Mouse (Mus musculus) hindbrain, embryonic 14.5 days (tissue): ENCODE measurements around the gene Chst5. TPM values are rescaled to one million over a fixed set of nuclear protein-coding genes. Genes with fewer than 3 reads are reported as not detected.
A peak's percentile ranks its signal among the peaks of the same experiment; 100 is the strongest.

Experiments used
- ATAC-seq: fragments of 200-750 bp; cut with Nextera tagmentation; 2 replicates; pipeline ENCODE4 v1.8.0; 2017; ENCODE audit warnings: moderate number of reproducible peaks, mild to moderate bottlenecking, moderate TSS enrichment, moderate library complexity; ENCODE audit not compliant: low FRiP score
- DNase-seq: peaks from one replicate; pipeline ENCODE4 v3.0.0-alpha.2; 2015; ENCODE audit warnings: low spot score
- H3K27ac ChIP-seq: fragments of 300-500 bp; sonication (generic); 2 replicates; pipeline ENCODE4 v1.5.1; 2014; ENCODE audit warnings: mild to moderate bottlenecking, moderate library complexity
- H3K27me3 ChIP-seq: fragments of 300-500 bp; sonication (generic); 2 replicates; pipeline ENCODE4 v1.6.1; 2014; ENCODE audit warnings: mild to moderate bottlenecking, low read length, mixed read lengths; ENCODE audit not compliant: control insufficient read depth, insufficient read depth
- H3K36me3 ChIP-seq: fragments of 300-500 bp; sonication (generic); replicated peaks from 2 replicates; pipeline ENCODE4 v1.6.1; 2014; ENCODE audit not compliant: control insufficient read depth, insufficient read depth
- H3K4me1 ChIP-seq: fragments of 300-500 bp; sonication (generic); replicated peaks from 2 replicates; pipeline ENCODE4 v1.6.1; 2014; ENCODE audit warnings: antibody characterized with exemption, low read length, mixed read lengths; ENCODE audit not compliant: control insufficient read depth, insufficient read depth
- H3K4me2 ChIP-seq: fragments of 300-500 bp; sonication (generic); replicated peaks from 2 replicates; pipeline ENCODE4 v1.6.1; 2014; ENCODE audit warnings: mild to moderate bottlenecking, moderate library complexity
- H3K4me3 ChIP-seq: fragments of 300-500 bp; sonication (generic); replicated peaks from 2 replicates; pipeline ENCODE4 v1.5.1; 2014; ENCODE audit warnings: mild to moderate bottlenecking, low read length
- H3K9ac ChIP-seq: fragments of 300-500 bp; sonication (generic); 2 replicates; pipeline ENCODE4 v1.6.1; 2014
- H3K9me3 ChIP-seq: fragments of 300-500 bp; sonication (generic); 2 replicates; pipeline ENCODE4 v1.6.1; 2016; ENCODE audit warnings: low read length; ENCODE audit not compliant: control insufficient read depth
- WGBS: fragments of 180-500 bp; shearing (Covaris S2); extraction: QIAGEN DNeasy Blood & Tissue Kit; methylation state at CpG from one replicate; pipeline ENCODE4 v1.1.7; 2014; 5-methylcytosine and 5-hydroxymethylcytosine counted together
- polyA plus RNA-seq: library from polyadenylated mRNA; unstranded; fragments of >200 nt; fragmentation: Nextera tagmentation; extraction: Ambion mirVana; gene quantifications from 2 replicates; pipeline ENCODE4 v1.2.1, GENCODE M21; 2014

Chst5 gene
- polyA plus RNA-seq, 1 experiment from 2014 or later = 4.3 TPM

DNA sequence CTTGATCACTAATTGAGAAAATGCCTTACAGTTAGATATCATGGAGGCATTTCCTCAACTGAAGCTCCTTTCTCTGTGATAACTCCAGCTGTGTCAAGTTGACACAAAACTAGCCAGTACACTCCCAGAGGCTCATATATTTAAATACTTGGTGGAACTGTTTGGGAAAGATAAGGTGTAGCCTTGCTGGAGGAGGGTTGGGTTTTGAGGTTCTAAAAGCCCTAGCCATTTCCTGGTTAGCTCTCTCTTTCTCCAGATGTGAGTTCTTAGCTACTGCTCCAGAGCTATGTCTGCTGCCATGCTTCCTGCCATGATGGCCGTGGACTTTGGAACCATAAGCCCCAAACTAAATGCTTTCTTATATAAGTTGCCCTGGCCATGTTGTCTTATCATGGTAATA, 22.8 kb downstream of the Chst5 start:
- H3K36me3 ChIP-seq = no peaks in the 10 kb centered on the region
- no peak overlapping the region for H3K4me2 ChIP-seq
- WGBS = 72% methylated on average over 1 of the region's 1 CpGs
- no peak for DNase-seq
- H3K4me1 ChIP-seq = no peaks in the 10 kb centered on the region
- H3K9me3 ChIP-seq = no peaks in the 10 kb centered on the region
- no peak for ATAC-seq
- no peak overlapping the region for H3K27ac ChIP-seq
- H3K27me3 ChIP-seq = peaks cover 37% of the 10 kb centered on the region
- H3K4me3 ChIP-seq = no peak overlapping the region
- H3K9ac ChIP-seq = no peak overlapping the region

- WGBS = 87% methylated on average over 4 of the region's 4 CpGs
- H3K36me3 ChIP-seq = no peaks in the 10 kb centered on the region
- no peaks in the 10 kb centered on the region for H3K27me3 ChIP-seq
- H3K4me1 ChIP-seq = no peaks in the 10 kb centered on the region
- H3K9ac ChIP-seq = no peak overlapping the region
- no peak overlapping the region for H3K4me2 ChIP-seq
- no peak overlapping the region for H3K4me3 ChIP-seq
- no peak overlapping the region for H3K27ac ChIP-seq
- DNase-seq (no peak), ATAC-seq (no peak)
- H3K9me3 ChIP-seq = no peaks in the 10 kb centered on the region
Observed at GRCm38 (mm10) chr8:111883615-111884014, 26.6 kb downstream of the Chst5 start.

- 3% methylated on average over 2 of the region's 2 CpGs for WGBS
- no peaks in the 10 kb centered on the region for H3K27me3 ChIP-seq
- H3K9ac ChIP-seq = no peak overlapping the region
- H3K36me3 ChIP-seq = no peaks in the 10 kb centered on the region
- no peak for ATAC-seq
- H3K4me1 ChIP-seq = no peaks in the 10 kb centered on the region
- H3K4me2 ChIP-seq = no peak overlapping the region
- H3K9me3 ChIP-seq = no peaks in the 10 kb centered on the region
- peak; percentile 75 for DNase-seq
- H3K4me3 ChIP-seq = no peak overlapping the region
- H3K27ac ChIP-seq = no peak overlapping the region
Observed at GRCm38 (mm10) chr8:111881591-111881990, 28.7 kb downstream of the Chst5 start.

GRCm38 (mm10) chr8:111877711-111878110, 32.5 kb downstream of the Chst5 start:
- Histone ChIP-seq H3K4me3 (no peak overlapping the region), H3K27ac (no peak overlapping the region), H3K9ac (no peak overlapping the region), H3K9me3 (no peaks in the 10 kb centered on the region), H3K27me3 (no peaks in the 10 kb centered on the region), H3K4me2 (no peak overlapping the region), H3K36me3 (no peaks in the 10 kb centered on the region), H3K4me1 (peaks cover 8% of the 10 kb centered on the region)
- no peak for ATAC-seq
- 69% methylated on average over 9 of the region's 9 CpGs for WGBS
- no peak for DNase-seq

DNA sequence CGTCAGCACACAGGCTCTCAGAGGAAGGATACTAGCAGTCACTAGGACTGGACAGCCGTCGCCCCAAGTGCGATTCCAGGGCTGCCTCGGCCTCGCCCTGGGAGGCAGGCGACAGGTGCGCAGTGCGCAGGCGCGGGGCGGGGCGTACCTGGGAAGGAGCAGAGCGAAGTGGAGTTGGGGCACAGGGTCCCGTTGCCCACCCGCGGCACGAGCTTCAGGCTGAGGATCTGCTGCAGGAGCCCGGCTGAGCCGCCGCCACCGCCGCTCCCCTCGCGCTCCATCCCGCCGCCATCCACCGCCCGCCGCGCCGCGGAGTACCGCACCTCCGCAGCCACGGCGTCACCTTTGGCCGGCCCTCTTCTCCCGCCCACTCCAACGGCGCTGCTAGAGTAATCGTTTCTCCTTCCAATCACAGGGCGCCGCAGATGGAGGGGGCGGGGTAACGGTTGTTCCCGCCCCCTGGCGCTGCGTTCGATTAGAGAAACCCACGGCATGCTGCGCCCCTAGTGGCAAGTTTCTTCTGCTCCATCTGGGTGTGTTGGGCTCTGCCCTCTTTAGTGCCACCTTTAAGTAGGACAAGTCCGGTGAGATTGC, 33.8 kb downstream of the Chst5 start, which contains the start of gene Tmem170:
TSS of gene Tmem170 (minus strand) at position 396 of the 594 bp plus-strand sequence.
- DNase-seq (peak; percentile 98), ATAC-seq (peak; percentile 99)
- Histone ChIP-seq H3K4me2 (peak within 1 kb of the TSS; percentile 67), H3K4me3 (peak within 1 kb of the TSS; percentile 86), H3K27me3 (no peaks in the 10 kb centered on the region), H3K27ac (peak within 1 kb of the TSS; percentile 69; the same call in 1 of the 2 replicates), H3K9ac (peak within 1 kb of the TSS; percentile 73), H3K36me3 (no peaks in the 10 kb centered on the region), H3K4me1 (peaks cover 8% of the 10 kb centered on the region), H3K9me3 (no peaks in the 10 kb centered on the region)
- WGBS = under 1% methylated on average over 50 of the region's 53 CpGs

- Histone ChIP-seq H3K9ac (peak overlapping the region; percentile 73), H3K36me3 (no peaks in the 10 kb centered on the region), H3K4me1 (peaks cover 8% of the 10 kb centered on the region), H3K4me3 (peak overlapping the region; percentile 86), H3K27ac (no peak overlapping the region), H3K27me3 (no peaks in the 10 kb centered on the region), H3K4me2 (peak overlapping the region; percentile 67), H3K9me3 (no peaks in the 10 kb centered on the region)
- DNase-seq (no peak), ATAC-seq (no peak)
- 27% methylated on average over 9 of the region's 9 CpGs for WGBS
Observed at GRCm38 (mm10) chr8:111875758-111876157, 34.5 kb downstream of the Chst5 start.

- DNase-seq (no peak), ATAC-seq (no peak)
- Histone ChIP-seq H3K9ac (no peak overlapping the region), H3K4me3 (no peak overlapping the region), H3K4me2 (no peak overlapping the region), H3K36me3 (no peaks in the 10 kb centered on the region), H3K9me3 (no peaks in the 10 kb centered on the region), H3K27me3 (no peaks in the 10 kb centered on the region), H3K27ac (no peak overlapping the region), H3K4me1 (peaks cover 8% of the 10 kb centered on the region)
- WGBS = 87% methylated on average over 3 of the region's 3 CpGs
Observed at GRCm38 (mm10) chr8:111871278-111871677, 39.0 kb downstream of the Chst5 start.

DNA sequence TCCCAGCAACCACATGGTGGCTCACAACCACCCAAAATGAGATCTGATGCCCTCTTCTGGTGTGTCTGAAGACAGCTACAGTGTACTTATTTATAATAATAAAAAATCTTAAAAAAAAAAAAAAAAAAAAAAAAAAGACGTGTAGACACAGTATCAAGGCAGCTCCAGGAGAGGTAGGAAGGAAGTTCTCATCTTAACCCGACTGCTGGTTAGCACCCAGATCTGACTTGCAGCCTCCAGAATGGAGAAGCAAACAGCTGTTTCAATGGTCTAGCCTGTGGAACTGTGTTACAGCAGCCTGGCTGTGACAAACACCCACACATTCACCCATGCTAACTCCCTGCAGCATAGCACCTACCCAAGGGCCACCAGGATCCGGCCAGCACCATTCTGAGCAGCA, 39.9 kb downstream of the Chst5 start:
- Histone ChIP-seq H3K27me3 (no peaks in the 10 kb centered on the region), H3K9ac (no peak overlapping the region), H3K36me3 (peaks cover 7% of the 10 kb centered on the region), H3K4me3 (no peak overlapping the region), H3K27ac (no peak overlapping the region), H3K4me2 (no peak overlapping the region), H3K9me3 (no peaks in the 10 kb centered on the region), H3K4me1 (0 out of 2 replicates have a peak, but pooled peaks cover under 1% of the 10 kb centered on the region)
- DNase-seq (no peak), ATAC-seq (no peak)
- 88% methylated on average over 3 of the region's 3 CpGs for WGBS

DNA sequence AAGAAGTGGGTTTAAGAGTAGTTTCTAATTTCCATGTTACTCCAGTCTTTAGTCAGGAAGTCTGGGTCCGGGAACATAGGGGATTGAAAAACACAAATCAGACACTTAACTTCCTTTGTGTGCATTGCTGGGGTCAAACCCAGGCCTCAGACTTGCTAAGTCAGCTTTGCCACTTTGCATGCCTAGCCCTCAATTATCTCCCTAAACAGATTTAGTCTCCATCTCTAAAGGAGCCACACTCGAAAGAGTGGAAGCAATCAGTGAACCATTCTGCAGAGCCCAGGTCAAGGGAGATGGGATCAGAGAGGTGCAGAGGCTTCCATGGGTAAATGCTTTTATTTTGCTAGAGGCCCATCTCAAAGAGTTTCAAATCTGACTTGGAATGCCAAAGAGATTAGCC, 41.6 kb downstream of the Chst5 start:
- no peaks in the 10 kb centered on the region for H3K27me3 ChIP-seq
- H3K4me2 ChIP-seq = no peak overlapping the region
- H3K27ac ChIP-seq = no peak overlapping the region
- no peaks in the 10 kb centered on the region for H3K9me3 ChIP-seq
- no peak overlapping the region for H3K4me3 ChIP-seq
- WGBS = 63% methylated on average over 2 of the region's 2 CpGs
- no peaks in the 10 kb centered on the region for H3K4me1 ChIP-seq
- H3K36me3 ChIP-seq = peaks cover 13% of the 10 kb centered on the region
- ATAC-seq (no peak), DNase-seq (no peak)
- H3K9ac ChIP-seq = no peak overlapping the region

DNA sequence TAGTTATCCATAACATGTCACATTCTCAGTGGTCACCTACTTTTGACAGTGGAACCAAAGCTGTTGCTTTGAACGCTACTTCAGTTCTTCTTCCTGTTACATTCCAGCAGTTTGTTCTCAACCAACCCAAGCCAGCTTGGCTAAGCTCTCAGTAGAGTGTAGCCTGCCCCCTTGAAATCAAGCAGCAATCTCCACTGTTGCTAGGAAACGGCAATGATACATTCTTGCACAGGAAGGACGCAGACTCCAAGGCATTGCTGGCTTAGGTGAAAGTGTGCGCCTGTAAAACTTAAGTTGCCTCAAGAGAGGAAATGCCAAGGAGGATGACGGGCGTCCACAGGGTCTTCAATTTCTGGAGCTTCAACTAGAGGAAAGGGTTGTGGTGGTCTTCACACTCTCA, 44.4 kb downstream of the Chst5 start:
- 87% methylated on average over 6 of the region's 6 CpGs for WGBS
- H3K9ac ChIP-seq = no peak overlapping the region
- peaks cover 13% of the 10 kb centered on the region for H3K36me3 ChIP-seq
- no peaks in the 10 kb centered on the region for H3K9me3 ChIP-seq
- DNase-seq (no peak), ATAC-seq (no peak)
- no peak overlapping the region for H3K4me3 ChIP-seq
- H3K4me2 ChIP-seq = no peak overlapping the region
- no peaks in the 10 kb centered on the region for H3K4me1 ChIP-seq
- no peaks in the 10 kb centered on the region for H3K27me3 ChIP-seq
- H3K27ac ChIP-seq = no peak overlapping the region
